In genomic region chr6:100629086-100629485, GRCm38 (mm10) we compare ENCODE assay signal across 29 mouse cellular contexts.
"Had no signal": no experiment of that assay in that cellular context is flagged by ENCODE, and none has a peak within 500 bp of the region (broad histone marks: within the 10 kb centered on the region; RNA-seq: fewer than 3 reads in every experiment).

No protein-coding gene starts in this region.

- H3K4me3 ChIP-seq: left cerebral cortex, adult 2 months; limb, embryonic 10.5 days; limb, embryonic 12.5 days; limb, embryonic 13.5 days; limb, embryonic 15.5 days; liver, embryonic 15.5 days; lung, embryonic 15.5 days; megakaryocyte, embryonic 14.5 days; midbrain, embryonic 10.5 days; midbrain, embryonic 12.5 days; midbrain, embryonic 13.5 days; midbrain, embryonic 15.5 days; myocyte; neural tube, embryonic 12.5 days; neural tube, embryonic 13.5 days had no signal

- H3K4me2 ChIP-seq: limb, embryonic 12.5 days; limb, embryonic 13.5 days; limb, embryonic 15.5 days; liver, embryonic 11.5 days; liver, embryonic 15.5 days; lung, embryonic 14.5 days; lung, embryonic 15.5 days; midbrain, embryonic 11.5 days; midbrain, embryonic 12.5 days; midbrain, embryonic 13.5 days; midbrain, embryonic 15.5 days; neural tube, embryonic 12.5 days; neural tube, embryonic 13.5 days had no signal

- DNase-seq: left cerebral cortex, postnatal 4 days; liver, postnatal 0 days; lung, adult 18-20 months; lung, embryonic 14.5 days; lung, postnatal 10 days; lung, postnatal 14 days; lung, postnatal 36 days; lung, postnatal 4 days; midbrain, embryonic 14.5 days had no signal

- ATAC-seq: liver, postnatal 0 days; midbrain, embryonic 13.5 days; midbrain, embryonic 15.5 days; midbrain, embryonic 16.5 days had no signal

- H3K4me1 ChIP-seq: limb, embryonic 10.5 days; limb, embryonic 12.5 days; limb, embryonic 13.5 days; limb, embryonic 15.5 days; midbrain, embryonic 10.5 days; midbrain, embryonic 12.5 days; midbrain, embryonic 13.5 days; midbrain, embryonic 15.5 days; neural tube, embryonic 12.5 days; neural tube, embryonic 13.5 days had no signal

- H3K27ac ChIP-seq: left cerebral cortex, adult 2 months; limb, embryonic 10.5 days; limb, embryonic 12.5 days; limb, embryonic 13.5 days; limb, embryonic 15.5 days; liver, embryonic 14.5 days; liver, embryonic 15.5 days; lung, embryonic 15.5 days; macrophage; midbrain, embryonic 10.5 days; midbrain, embryonic 12.5 days; midbrain, embryonic 13.5 days; midbrain, embryonic 15.5 days; neural tube, embryonic 12.5 days; neural tube, embryonic 13.5 days had no signal

- H3K9ac ChIP-seq: limb, embryonic 12.5 days; limb, embryonic 13.5 days; limb, embryonic 15.5 days; liver, embryonic 14.5 days; liver, embryonic 15.5 days; liver, postnatal 0 days; lung, embryonic 14.5 days; lung, embryonic 15.5 days; midbrain, embryonic 12.5 days; midbrain, embryonic 13.5 days; midbrain, embryonic 15.5 days; neural tube, embryonic 12.5 days; neural tube, embryonic 13.5 days had no signal

- H3K36me3 ChIP-seq: lung, embryonic 15.5 days; midbrain, embryonic 13.5 days; midbrain, embryonic 15.5 days; neural tube, embryonic 12.5 days had no signal

- H3K9me3 ChIP-seq: limb, embryonic 10.5 days; limb, embryonic 12.5 days; limb, embryonic 15.5 days; liver, embryonic 15.5 days; lung, embryonic 15.5 days; megakaryocyte, embryonic 14.5 days; midbrain, embryonic 10.5 days; midbrain, embryonic 12.5 days; midbrain, embryonic 13.5 days; midbrain, embryonic 15.5 days; neural tube, embryonic 12.5 days; neural tube, embryonic 13.5 days had no signal

- H3K27me3 ChIP-seq: limb, embryonic 12.5 days; limb, embryonic 13.5 days; limb, embryonic 15.5 days; liver, embryonic 15.5 days; lung, embryonic 15.5 days; megakaryocyte, embryonic 14.5 days; midbrain, embryonic 12.5 days; midbrain, embryonic 13.5 days; midbrain, embryonic 15.5 days; neural tube, embryonic 12.5 days; neural tube, embryonic 13.5 days had no signal
